Mouse (Mus musculus) bone marrow macrophage, adult 2 months (primary cell): ENCODE results near the gene Foxn3.

Experiments
- CTCF ChIP-seq: IDR thresholded peaks from 2 replicates; pipeline ENCODE4 v1.5.1; 2012; ENCODE audit warnings: low read depth, mild to moderate bottlenecking, low read length, moderate library complexity
- POLR2A ChIP-seq: IDR thresholded peaks from 2 replicates; pipeline ENCODE4 v1.6.1; 2012; ENCODE audit warnings: mild to moderate bottlenecking, low read depth, low read length, borderline replicate concordance

DNA sequence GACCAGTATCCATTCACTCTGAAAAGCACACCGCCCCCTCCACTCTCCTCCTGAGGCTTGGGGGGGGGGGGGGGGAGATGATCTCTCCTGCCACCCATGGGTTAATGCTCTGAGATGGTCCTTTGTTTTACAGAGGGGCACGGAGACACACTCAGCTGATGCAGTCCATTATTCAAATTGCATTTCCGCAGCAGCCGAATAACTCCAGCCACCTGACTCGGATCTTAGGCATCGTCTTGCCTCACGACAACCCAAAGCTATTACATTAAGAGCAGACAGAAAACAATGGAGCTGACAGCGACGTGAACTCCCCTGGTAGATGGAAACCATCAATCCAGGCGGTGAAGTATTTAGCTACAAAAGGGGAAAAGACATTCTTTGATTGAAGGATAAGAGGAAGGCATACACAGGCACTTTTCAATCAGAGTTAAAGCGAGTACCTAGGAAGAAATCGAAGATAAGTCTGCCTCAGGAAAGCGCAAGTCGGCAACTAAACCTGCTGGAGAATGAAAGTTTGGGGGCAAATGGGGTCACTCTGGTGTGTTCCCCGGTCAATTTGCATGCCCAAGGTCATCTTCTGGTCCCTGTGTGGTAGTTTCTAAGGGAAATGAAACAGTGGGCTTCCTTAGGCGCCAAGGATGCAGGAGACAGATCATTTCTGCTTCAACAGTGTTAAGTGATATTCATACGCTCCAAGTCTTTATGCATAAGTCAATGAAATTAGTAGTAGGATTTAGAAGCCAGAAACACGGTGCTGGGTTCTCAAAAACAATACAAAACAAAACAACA is 65.0 kb downstream of the Foxn3 start:
- TF ChIP-seq CTCF, result no peak
- no peak for TF ChIP-seq POLR2A
